Mouse (Mus musculus) MEL (cell line): ENCODE measurements around the gene Dmac2.

Source experiments
- CTCF ChIP-seq, 3 experiments: IDR thresholded peaks in 2 of 3; conservative IDR thresholded peaks in 1 of 3; 2 replicates each; pipeline ENCODE4 v1.5.1; 2011 to 2012; ENCODE audit warnings: low read length in 3 of 3, low read depth in 2 of 3, mild to moderate bottlenecking in 2 of 3, improper control_type of control experiment in 1 of 3, inconsistent platforms in 1 of 3, mixed read lengths in 1 of 3, moderate library complexity in 1 of 3; ENCODE audit not compliant: control insufficient read depth in 1 of 3, insufficient read depth in 1 of 3, poor library complexity in 1 of 3, severe bottlenecking in 1 of 3
- ELF1 ChIP-seq: IDR thresholded peaks from 2 replicates; pipeline ENCODE4 v1.6.1; 2014; ENCODE audit warnings: low read depth, mild to moderate bottlenecking, inconsistent platforms, low read length, improper control_type of control experiment, moderate library complexity
- GATA1 ChIP-seq: IDR thresholded peaks from 2 replicates; pipeline ENCODE4 v1.6.1; 2011; ENCODE audit warnings: low read depth, low read length, improper control_type of control experiment
- HCFC1 ChIP-seq: IDR thresholded peaks from 2 replicates; pipeline ENCODE4 v1.6.1; 2012; ENCODE audit warnings: low read depth, mild to moderate bottlenecking, inconsistent platforms, low read length, improper control_type of control experiment, moderate library complexity
- MAX ChIP-seq: IDR thresholded peaks from 2 replicates; pipeline ENCODE4 v1.6.1; 2011; ENCODE audit warnings: low read length, improper control_type of control experiment
- POLR2A ChIP-seq, 2 experiments: IDR thresholded peaks; 2 replicates each; pipeline ENCODE4 v1.6.1; 2011 to 2012; ENCODE audit warnings: low read length in 2 of 2, mild to moderate bottlenecking in 2 of 2, control low read depth in 1 of 2, improper control_type of control experiment in 1 of 2, low read depth in 1 of 2, moderate library complexity in 1 of 2; ENCODE audit not compliant: control insufficient read depth in 1 of 2, insufficient read depth in 1 of 2, poor library complexity in 1 of 2
- POLR2AphosphoS2 ChIP-seq: IDR thresholded peaks from 2 replicates; pipeline ENCODE4 v1.6.1; 2011; ENCODE audit warnings: low read length, improper control_type of control experiment
- TAL1 ChIP-seq: IDR thresholded peaks from 2 replicates; pipeline ENCODE4 v1.6.1; 2012; ENCODE audit warnings: mild to moderate bottlenecking, inconsistent platforms, low read length, moderate library complexity, mixed read lengths
- TCF12 ChIP-seq: IDR thresholded peaks from 2 replicates; pipeline ENCODE4 v1.6.1; 2014; ENCODE audit warnings: low read depth, mild to moderate bottlenecking, inconsistent platforms, low read length, improper control_type of control experiment, moderate library complexity
- ZKSCAN1 ChIP-seq: IDR thresholded peaks from 2 replicates; pipeline ENCODE4 v1.6.1; 2012; ENCODE audit warnings: low read depth, mild to moderate bottlenecking, inconsistent platforms, low read length, improper control_type of control experiment, moderate library complexity

- TF ChIP-seq MAX (no peak), CTCF (IDR thresholded peaks at IDR 0.05 in 2 of 3, conservative IDR thresholded peaks at IDR 0.05 in 1 of 3; ENCODE audit: control insufficient read depth in 1 of 3, insufficient read depth in 1 of 3, low read depth in 2 of 3, low read length in 3 of 3, poor library complexity in 1 of 3, severe bottlenecking in 1 of 3) (peak; percentile 53 to 92 (median 91)), ZKSCAN1 (no peak), TAL1 (no peak), HCFC1 (no peak), ELF1 (no peak), POLR2A (IDR thresholded peaks at IDR 0.05; ENCODE audit: control insufficient read depth in 1 of 2, insufficient read depth in 1 of 2, low read depth in 1 of 2, low read length in 2 of 2, poor library complexity in 1 of 2) (no peak), POLR2AphosphoS2 (no peak), GATA1 (no peak), TCF12 (no peak)
Measured at GRCm38 (mm10) chr7:25599663-25600062, 19.6 kb upstream of the Dmac2 start.
